Comparison of ENCODE assay signal across 1 mouse cellular context in the genomic region with DNA sequence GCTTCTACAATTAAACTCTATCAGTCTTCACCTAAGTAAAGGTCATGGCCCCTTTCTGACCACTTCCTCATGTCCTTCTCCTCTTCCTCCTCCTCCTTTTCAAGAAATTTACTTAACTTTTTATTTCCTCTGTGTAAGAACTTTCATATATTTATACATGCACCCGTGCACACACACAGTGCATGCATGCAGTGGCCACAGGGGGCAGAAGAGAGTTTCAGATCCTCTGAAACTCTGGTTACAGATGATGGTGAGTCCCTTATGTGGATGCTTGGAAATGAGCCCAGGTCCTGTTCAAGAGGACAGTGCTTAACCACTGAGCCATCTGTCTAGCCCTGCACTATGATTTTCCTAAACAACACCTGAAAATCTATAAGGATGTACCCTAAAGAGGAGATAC.
TF ChIP-seq lines count a peak whose summit lies in the region.

No protein-coding gene starts in this region.

TF ChIP-seq in CH12.LX, 34 proteins besides CTCF, POLR2A, EP300 and RAD21 (continued from another document):
- TF ChIP-seq ELF1 (IDR thresholded peaks at IDR 0.05; ENCODE audit: low read depth, low read length) (no peak), IRF4 (IDR thresholded peaks at IDR 0.05; ENCODE audit: low read depth, low read length) (no peak), UBTF (IDR thresholded peaks at IDR 0.05; ENCODE audit: low read depth, low read length) (no peak), MAX (IDR thresholded peaks at IDR 0.05; ENCODE audit: low read length) (no peak), ZKSCAN1 (IDR thresholded peaks at IDR 0.05; ENCODE audit: borderline replicate concordance, low read depth, low read length) (no peak), ETS1 (conservative IDR thresholded peaks at IDR 0.05; ENCODE audit: low read depth, low read length) (no peak), MAZ (IDR thresholded peaks at IDR 0.05; ENCODE audit: low read depth, low read length) (no peak), KAT2A (IDR thresholded peaks at IDR 0.05; ENCODE audit: insufficient replicate concordance, low read length) (no peak), USF1 (IDR thresholded peaks at IDR 0.05; ENCODE audit: low read depth, low read length) (no peak), NRF1 (IDR thresholded peaks at IDR 0.05; ENCODE audit: low read depth, low read length) (no peak), TBP (conservative IDR thresholded peaks at IDR 0.05; ENCODE audit: low read depth, low read length) (no peak), ZNF384 (IDR thresholded peaks at IDR 0.05; ENCODE audit: low read depth, low read length) (no peak), MXI1 (IDR thresholded peaks at IDR 0.05; ENCODE audit: low read depth, low read length) (no peak), TCF12 (IDR thresholded peaks at IDR 0.05; ENCODE audit: low read depth, low read length) (no peak)
